Mouse (Mus musculus) hindbrain, embryonic 10.5 days (tissue): ENCODE data around the gene Clec4d. TPM values are rescaled to one million over a fixed set of nuclear protein-coding genes. Genes with fewer than 3 reads are reported as not detected.
"Not testable (repeated sequence)": the region's sequence is repeated elsewhere in the genome, so short reads cannot be mapped to it uniquely, and the experiment has no call there.

Experiments used
- DNase-seq: peaks from one replicate; pipeline ENCODE4 v3.0.0-alpha.2; 2017; ENCODE audit warnings: low spot score
- H3K27ac ChIP-seq: fragments of 300-500 bp; sonication (generic); 2 replicates; pipeline ENCODE4 v1.5.1; 2016; ENCODE audit warnings: mild to moderate bottlenecking, moderate library complexity
- H3K27me3 ChIP-seq: fragments of 300-500 bp; sonication (generic); 2 replicates; pipeline ENCODE4 v1.6.1; 2016; ENCODE audit warnings: mild to moderate bottlenecking; ENCODE audit not compliant: poor library complexity, insufficient read depth, severe bottlenecking
- H3K36me3 ChIP-seq: fragments of 300-500 bp; sonication (generic); 2 replicates; pipeline ENCODE4 v1.6.1; 2016; ENCODE audit warnings: mild to moderate bottlenecking, moderate library complexity
- H3K4me1 ChIP-seq: fragments of 300-500 bp; sonication (generic); replicated peaks from 2 replicates; pipeline ENCODE4 v1.6.1; 2016; ENCODE audit warnings: mild to moderate bottlenecking
- H3K4me3 ChIP-seq: fragments of 300-500 bp; sonication (generic); 2 replicates; pipeline ENCODE4 v1.5.1; 2016; ENCODE audit warnings: mild to moderate bottlenecking, moderate library complexity
- H3K9me3 ChIP-seq: fragments of 300-500 bp; sonication (generic); 2 replicates; pipeline ENCODE4 v1.6.1; 2016; ENCODE audit warnings: mild to moderate bottlenecking, moderate library complexity
- WGBS: fragments of 180-500 bp; shearing (Covaris S2); methylation state at CpG from one replicate; pipeline ENCODE4 v1.1.7; 2016; 5-methylcytosine and 5-hydroxymethylcytosine counted together
- polyA plus RNA-seq: library from polyadenylated mRNA; unstranded; fragments of >200 nt; fragmentation: Nextera tagmentation; extraction: Ambion mirVana; gene quantifications from 2 replicates; pipeline ENCODE4 v1.2.1, GENCODE M21; 2016

Clec4d gene
- polyA plus RNA-seq, 1 experiment from 2014 or later = not detected

DNA sequence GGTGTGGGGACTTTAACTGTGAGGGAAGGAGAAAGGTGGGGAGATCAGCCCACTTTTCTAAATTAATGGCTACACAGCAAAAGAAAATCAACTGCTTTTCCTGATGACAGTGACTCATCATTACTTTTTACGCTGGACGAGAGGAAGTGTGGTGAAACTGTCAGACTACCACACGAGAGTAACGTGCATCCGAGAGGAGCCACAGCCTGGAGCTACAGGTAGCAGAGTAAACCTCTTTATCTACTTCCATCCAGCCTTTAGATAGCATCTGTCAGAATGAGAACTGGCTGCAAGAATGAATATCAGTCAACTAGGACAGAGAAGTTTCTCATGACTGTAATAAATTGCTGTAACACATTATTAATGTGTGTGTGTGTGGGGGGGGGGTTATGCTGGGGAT is 5.0 kb downstream of the Clec4d start:
- H3K27ac ChIP-seq = no peak overlapping the region
- no peaks in the 10 kb centered on the region for H3K4me1 ChIP-seq
- H3K9me3 ChIP-seq = no peaks in the 10 kb centered on the region
- H3K36me3 ChIP-seq = no peaks in the 10 kb centered on the region
- DNase-seq = no peak
- WGBS = 89% methylated on average over 5 of the region's 5 CpGs
- H3K27me3 ChIP-seq = no peaks in the 10 kb centered on the region
- H3K4me3 ChIP-seq = no peak overlapping the region

DNA sequence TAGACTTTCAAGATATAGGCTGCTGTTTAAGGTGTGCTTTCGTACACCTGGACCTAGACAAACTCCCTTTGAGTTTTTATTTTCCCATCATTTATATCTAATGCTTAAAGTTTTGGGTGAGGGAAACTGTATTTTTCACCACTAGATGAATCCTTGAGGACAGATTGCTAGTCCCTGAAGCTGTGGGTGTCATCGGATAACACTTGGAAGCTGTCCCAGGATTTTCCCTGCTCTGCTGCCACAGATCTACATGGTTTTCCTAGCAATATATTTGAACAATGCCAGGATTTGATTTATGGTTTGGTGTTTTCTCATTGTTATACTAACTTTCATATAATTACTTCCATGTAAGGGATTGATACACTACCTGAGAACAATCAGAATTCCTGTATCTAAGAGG is 17.5 kb downstream of the Clec4d start:
- Histone ChIP-seq H3K36me3 (no peaks in the 10 kb centered on the region), H3K4me1 (no peaks in the 10 kb centered on the region), H3K9me3 (no peaks in the 10 kb centered on the region), H3K27ac (no peak overlapping the region), H3K4me3 (no peak overlapping the region), H3K27me3 (no peaks in the 10 kb centered on the region)
- no peak for DNase-seq
- WGBS = 86% methylated on average over 2 of the region's 2 CpGs

DNA sequence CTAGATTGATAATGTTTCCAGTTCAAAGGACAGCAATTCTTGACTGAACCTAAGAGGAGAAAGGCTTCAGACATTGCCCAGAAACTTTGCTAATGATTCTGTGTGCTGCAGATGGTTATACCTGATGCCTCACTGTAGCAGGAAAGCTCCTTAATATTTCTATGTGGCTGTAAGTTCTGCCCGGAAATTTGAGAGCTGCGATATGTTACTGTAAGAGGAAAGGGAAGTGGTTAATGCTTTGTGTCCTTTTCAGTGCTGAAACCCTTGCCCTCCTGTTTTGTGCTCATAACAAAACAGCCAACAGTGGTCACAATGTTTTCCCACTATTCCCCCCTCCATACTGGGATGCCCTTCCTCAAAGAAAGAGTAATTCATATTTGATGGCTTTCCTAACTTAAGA is 24.4 kb downstream of the Clec4d start:
- Histone ChIP-seq H3K9me3 (no peaks in the 10 kb centered on the region), H3K4me3 (no peak overlapping the region), H3K27ac (no peak overlapping the region), H3K36me3 (no peaks in the 10 kb centered on the region), H3K4me1 (no peaks in the 10 kb centered on the region), H3K27me3 (no peaks in the 10 kb centered on the region)
- DNase-seq = no peak
- WGBS = 85% methylated on average over 2 of the region's 2 CpGs

DNA sequence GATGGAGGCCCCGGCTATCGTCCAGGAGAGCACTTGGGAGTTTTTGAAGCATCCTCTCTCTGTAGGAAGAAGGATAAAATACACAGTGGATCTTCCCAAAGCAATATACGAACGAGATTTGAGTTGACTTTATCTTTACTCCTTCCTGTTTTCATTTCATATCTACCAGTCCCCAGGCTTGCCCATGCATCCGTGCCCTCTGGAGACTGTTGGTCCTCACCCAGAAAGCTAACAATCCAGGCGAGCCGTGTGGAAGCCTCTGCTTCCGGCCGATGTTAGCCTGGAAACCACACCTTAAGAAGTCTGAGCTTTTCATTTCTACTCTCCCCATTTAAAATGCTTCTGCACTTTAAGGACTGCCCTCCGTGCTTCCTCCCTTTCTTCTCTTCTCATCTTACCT is 27.0 kb downstream of the Clec4d start:
- Histone ChIP-seq H3K27ac (no peak overlapping the region), H3K4me3 (no peak overlapping the region), H3K36me3 (no peaks in the 10 kb centered on the region), H3K9me3 (no peaks in the 10 kb centered on the region), H3K4me1 (no peaks in the 10 kb centered on the region), H3K27me3 (no peaks in the 10 kb centered on the region)
- 89% methylated on average over 10 of the region's 10 CpGs for WGBS
- no peak for DNase-seq

DNA sequence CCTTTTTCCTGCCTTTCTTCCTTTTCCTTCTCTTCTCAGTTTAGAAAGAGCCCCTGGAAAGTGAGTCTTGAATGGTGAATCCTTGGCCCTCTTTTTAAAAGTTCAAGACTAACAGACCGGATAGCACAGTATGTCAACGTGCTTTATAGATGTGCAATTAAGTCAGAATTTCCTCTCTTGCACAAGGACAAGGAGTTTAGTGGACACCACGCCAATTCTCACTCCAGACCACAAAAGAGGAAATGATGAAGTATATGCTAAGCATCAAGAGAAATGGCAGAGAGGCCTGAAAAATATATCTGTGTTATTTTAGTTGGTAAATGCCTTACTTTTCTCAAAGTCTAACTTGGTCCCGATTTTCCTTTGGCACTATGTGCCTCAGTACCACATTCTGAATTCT is 27.8 kb downstream of the Clec4d start, which contains the start of gene Clec4e:
Gene Clec4e, minus strand, starts transcription at position 118 of the 400 bp plus-strand sequence.
- WGBS = 81% methylated on average over 4 of the region's 4 CpGs
- no peak within 1 kb of the TSS for H3K27ac ChIP-seq
- no peak within 1 kb of the TSS for H3K4me3 ChIP-seq
- H3K27me3 ChIP-seq = no peaks in the 10 kb centered on the region
- H3K4me1 ChIP-seq = no peaks in the 10 kb centered on the region
- no peak for DNase-seq
- no peaks in the 10 kb centered on the region for H3K9me3 ChIP-seq
- no peaks in the 10 kb centered on the region for H3K36me3 ChIP-seq

DNA sequence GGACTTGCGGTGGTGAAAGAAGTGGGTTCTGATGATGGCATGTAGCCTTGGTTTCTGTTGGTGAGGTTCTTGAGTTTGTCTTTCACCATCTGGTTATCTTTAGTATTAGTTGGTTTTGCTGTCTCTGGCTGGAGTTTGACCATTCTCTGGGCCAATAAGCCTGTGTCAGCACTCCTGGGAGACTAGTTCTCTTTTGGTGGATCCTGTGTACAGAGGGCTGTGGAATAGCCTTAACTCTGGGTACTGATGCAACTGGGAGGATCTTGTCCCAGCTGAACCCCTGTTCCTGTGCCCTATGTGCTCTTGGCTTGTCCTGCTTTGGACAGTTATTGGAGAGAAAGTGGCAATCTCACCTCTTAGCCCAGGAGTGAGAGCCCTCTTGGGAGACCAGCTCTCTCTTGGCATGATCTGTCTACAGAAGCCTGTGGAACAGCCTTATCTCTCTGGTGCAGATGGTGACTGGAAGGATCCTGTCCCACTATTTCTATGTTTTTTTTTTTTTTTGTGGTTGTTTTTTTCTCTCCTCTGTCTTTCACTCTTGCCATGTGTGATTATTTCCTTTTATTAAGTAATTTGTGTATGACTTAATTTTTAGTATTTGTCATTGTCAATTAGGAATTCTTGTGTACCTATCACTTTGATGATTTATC is 31.0 kb downstream of the Clec4d start:
- H3K4me3 ChIP-seq = no peak overlapping the region
- H3K27ac ChIP-seq = no peak overlapping the region
- H3K36me3 ChIP-seq = no peaks in the 10 kb centered on the region
- WGBS = 96% methylated on average over 1 of the region's 1 CpGs
- H3K9me3 ChIP-seq = no peaks in the 10 kb centered on the region
- DNase-seq = no peak
- no peaks in the 10 kb centered on the region for H3K27me3 ChIP-seq
- H3K4me1 ChIP-seq = no peaks in the 10 kb centered on the region

DNA sequence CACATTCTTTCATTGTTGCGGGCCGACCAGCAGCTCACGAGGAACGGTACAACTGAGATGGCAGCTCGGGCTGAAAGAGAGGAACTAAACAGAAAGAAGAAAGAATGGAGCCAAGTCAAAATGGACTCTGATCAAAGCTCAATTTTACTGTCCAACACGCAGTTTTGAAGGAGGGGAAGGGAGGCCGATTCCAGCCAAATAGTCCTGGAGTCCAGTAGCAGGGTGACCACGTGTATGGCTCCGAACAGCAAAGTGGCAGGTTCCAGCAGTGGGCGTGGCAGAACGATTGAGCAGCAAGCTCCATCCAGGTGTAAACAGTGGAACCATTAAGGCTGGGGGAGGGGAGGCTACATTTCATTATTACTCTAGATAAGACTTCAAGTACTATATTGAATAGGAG is 31.6 kb downstream of the Clec4d start:
- not testable (repeated sequence) for H3K4me1 ChIP-seq, H3K9me3 ChIP-seq, H3K27me3 ChIP-seq, H3K4me3 ChIP-seq, H3K36me3 ChIP-seq, H3K27ac ChIP-seq, DNase-seq
- 87% methylated on average over 11 of the region's 11 CpGs for WGBS

DNA sequence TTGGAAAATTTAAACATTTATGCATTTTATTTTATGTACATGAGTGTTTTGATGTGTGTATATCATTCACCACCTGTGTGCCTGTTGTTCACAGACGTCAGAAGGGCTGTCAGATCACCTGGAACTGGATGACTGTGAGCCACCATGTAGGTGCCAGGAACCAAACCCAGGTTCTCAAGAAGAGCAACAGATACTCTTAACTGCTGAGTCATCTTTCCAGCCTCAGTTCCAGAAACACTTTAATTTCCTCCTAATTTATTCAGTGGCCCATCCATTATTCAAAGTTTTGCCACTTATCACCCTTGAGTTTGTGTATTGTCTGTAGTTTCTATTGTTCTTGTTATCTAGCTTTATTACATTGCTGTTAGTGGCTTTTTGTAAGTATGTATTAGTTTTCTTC is 34.8 kb downstream of the Clec4d start:
- WGBS = 68% methylated on average over 1 of the region's 1 CpGs
- no peaks in the 10 kb centered on the region for H3K36me3 ChIP-seq

DNA sequence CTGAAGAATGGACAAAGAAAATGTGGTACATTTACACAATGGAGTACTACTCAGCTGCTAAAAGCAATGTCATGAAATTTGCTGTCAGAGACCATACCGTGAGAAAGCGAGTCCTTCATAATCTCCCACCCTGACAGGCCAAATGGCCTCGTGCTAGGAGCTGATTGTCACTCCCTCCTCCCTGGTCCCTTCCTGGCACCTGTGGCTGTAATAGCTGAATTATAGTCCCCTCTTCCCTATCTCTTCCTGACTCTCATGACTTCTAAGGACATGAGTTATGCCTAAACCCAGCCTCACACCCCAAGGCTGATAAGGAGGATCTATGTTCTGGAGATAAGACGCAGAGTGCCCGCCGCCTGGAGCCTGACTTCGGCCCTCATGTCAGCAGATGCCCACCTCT is 44.4 kb downstream of the Clec4d start:
- H3K4me3 ChIP-seq, DNase-seq, H3K4me1 ChIP-seq, H3K27ac ChIP-seq, H3K27me3 ChIP-seq, H3K9me3 ChIP-seq, H3K36me3 ChIP-seq: not testable (repeated sequence)
- WGBS = 86% methylated on average over 7 of the region's 7 CpGs

More for the DNA sequence above, 34.8 kb downstream of the Clec4d start:
- Histone ChIP-seq H3K4me1 (no peaks in the 10 kb centered on the region), H3K4me3 (no peak overlapping the region), H3K27ac (no peak overlapping the region), H3K9me3 (no peaks in the 10 kb centered on the region), H3K27me3 (no peaks in the 10 kb centered on the region)
- no peak for DNase-seq

DNA sequence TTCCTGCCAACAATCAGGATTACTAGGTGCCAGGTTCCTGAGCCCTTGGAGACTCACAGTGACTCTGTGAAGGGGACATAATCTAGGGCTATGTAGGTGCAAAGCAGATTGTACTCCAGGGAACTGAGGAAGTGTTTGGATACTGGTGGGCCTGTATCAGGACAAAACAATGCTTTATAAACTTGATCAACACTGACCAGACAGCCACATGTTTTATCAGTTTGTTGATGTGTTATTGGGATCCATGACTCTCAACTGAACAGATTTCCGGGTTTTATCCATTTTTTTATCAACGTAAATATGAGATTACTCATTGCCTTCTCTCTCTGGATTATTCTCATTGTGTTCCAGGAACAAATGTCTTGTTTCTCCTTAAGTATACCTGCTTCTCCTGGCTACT is 46.1 kb downstream of the Clec4d start, which contains the start of gene Vmn2r19:
Gene Vmn2r19, plus strand, starts transcription at position 301 of the 400 bp plus-strand sequence.
- Histone ChIP-seq H3K9me3 (no peaks in the 10 kb centered on the region), H3K4me3 (no peak within 1 kb of the TSS), H3K27ac (no peak within 1 kb of the TSS), H3K36me3 (no peaks in the 10 kb centered on the region), H3K4me1 (no peaks in the 10 kb centered on the region), H3K27me3 (no peaks in the 10 kb centered on the region)
- DNase-seq = no peak
- WGBS = 87% methylated on average over 2 of the region's 2 CpGs

Other genes with a start within 250 kb of the Clec4d start
- gene Clec4b1, start 212.1 kb upstream of the Clec4d start, polyA plus RNA-seq = not detected in 2 replicates
- 0.42 and 0.98 TPM in 2 replicates for gene Clec4a2, start 155.7 kb upstream of the Clec4d start, polyA plus RNA-seq
- not detected in 2 replicates for gene Clec4b2, start 89.2 kb upstream of the Clec4d start, polyA plus RNA-seq
- 0.18 TPM in 1 of 2 replicates, not detected in the other for gene Clec4n, start 32.3 kb upstream of the Clec4d start, polyA plus RNA-seq
- not detected in 2 replicates for gene Clec4e, start 27.8 kb downstream of the Clec4d start, polyA plus RNA-seq
- not detected in 2 replicates for gene Vmn2r19, start 46.2 kb downstream of the Clec4d start, polyA plus RNA-seq
- gene Vmn2r20, start 156.0 kb downstream of the Clec4d start, polyA plus RNA-seq = not detected in 2 replicates